Mouse (Mus musculus): ENCODE measurements at regions not wholly inside any gene's neighbourhood (a gene's known extent, or its start where the extent isn't known, plus 50 kb on each side); places are given as distances from the start of the nearest gene placed in this dataset.

GRCm38 (mm10) chr1:33271437-33272145 is 398.0 kb downstream of the Prim2 start:
- ATAC-seq (replicated peaks; ENCODE audit: poor library complexity): no peak

GRCm38 (mm10) chr1:33269162-33269561 is 400.4 kb downstream of the Prim2 start:
- no peak for ATAC-seq (replicated peaks; ENCODE audit: poor library complexity)

- no peak for ATAC-seq (replicated peaks; ENCODE audit: poor library complexity)
Measured at GRCm38 (mm10) chr1:33265731-33266415, 403.7 kb downstream of the Prim2 start.

GRCm38 (mm10) chr1:33249474-33249873 is 420.1 kb downstream of the Prim2 start:
- ATAC-seq (replicated peaks; ENCODE audit: poor library complexity): no peak

- ATAC-seq (replicated peaks; ENCODE audit: poor library complexity): no peak
Measured at GRCm38 (mm10) chr1:33247076-33247475, 422.5 kb downstream of the Prim2 start.

GRCm38 (mm10) chr1:33245186-33245585 is 424.4 kb downstream of the Prim2 start:
- no peak for ATAC-seq (replicated peaks; ENCODE audit: poor library complexity)

GRCm38 (mm10) chr1:33244691-33245090 is 424.9 kb downstream of the Prim2 start:
- ATAC-seq (replicated peaks; ENCODE audit: poor library complexity): peak; percentile 55; the same call in 1 of the 2 replicates

GRCm38 (mm10) chr1:33222997-33223396 is 446.6 kb downstream of the Prim2 start:
- no peak for ATAC-seq (replicated peaks; ENCODE audit: poor library complexity)

- ATAC-seq (replicated peaks; ENCODE audit: poor library complexity): no peak
Measured at GRCm38 (mm10) chr1:33214815-33215214, 454.8 kb downstream of the Prim2 start.

- ATAC-seq (replicated peaks; ENCODE audit: poor library complexity): no peak
Measured at GRCm38 (mm10) chr1:33214394-33214793, 455.2 kb downstream of the Prim2 start.

- ATAC-seq (replicated peaks; ENCODE audit: poor library complexity): no peak
Measured at GRCm38 (mm10) chr1:33201571-33202189, 467.9 kb downstream of the Prim2 start.

- ATAC-seq (replicated peaks; ENCODE audit: poor library complexity): no peak
Measured at GRCm38 (mm10) chr1:33195114-33195513, 474.5 kb downstream of the Prim2 start.

GRCm38 (mm10) chr1:33174646-33175435 is 494.8 kb downstream of the Prim2 start:
- ATAC-seq (replicated peaks; ENCODE audit: poor library complexity): no peak

- ATAC-seq (replicated peaks; ENCODE audit: poor library complexity): no peak
Measured at GRCm38 (mm10) chr1:33136991-33137390, 532.6 kb downstream of the Prim2 start.

GRCm38 (mm10) chr1:33130351-33130750 is 539.2 kb downstream of the Prim2 start:
- ATAC-seq (replicated peaks; ENCODE audit: poor library complexity): peak; percentile 87

GRCm38 (mm10) chr1:33125062-33125461 is 544.5 kb downstream of the Prim2 start:
- no peak for ATAC-seq (replicated peaks; ENCODE audit: poor library complexity)

- no peak for ATAC-seq (replicated peaks; ENCODE audit: poor library complexity)
Measured at GRCm38 (mm10) chr1:33106286-33106685, 559.2 kb upstream of the Gm5415 start.

GRCm38 (mm10) chr1:33104296-33104695 is 557.2 kb upstream of the Gm5415 start:
- ATAC-seq (replicated peaks; ENCODE audit: poor library complexity): no peak

- no peak for ATAC-seq (replicated peaks; ENCODE audit: poor library complexity)
Measured at GRCm38 (mm10) chr1:33098062-33098461, 551.0 kb upstream of the Gm5415 start.

- no peak for ATAC-seq (replicated peaks; ENCODE audit: poor library complexity)
Measured at GRCm38 (mm10) chr1:33096851-33097250, 549.8 kb upstream of the Gm5415 start.

- ATAC-seq (replicated peaks; ENCODE audit: poor library complexity): no peak
Measured at GRCm38 (mm10) chr1:33074551-33074950, 527.5 kb upstream of the Gm5415 start.
